Mouse (Mus musculus): ENCODE measurements at regions not wholly inside any gene's neighbourhood (a gene's known extent, or its start where the extent isn't known, plus 50 kb on each side); places are given as distances from the start of the nearest gene placed in this dataset.

GRCm38 (mm10) chr15:10890220-10890921 is 61.8 kb upstream of the C1qtnf3 start:
- Histone ChIP-seq H3K36me3 (ENCODE audit: control insufficient read depth, insufficient read depth, low read length, poor library complexity, severe bottlenecking) (no peaks in the 10 kb centered on the region), H3K9me3 (replicated peaks; ENCODE audit: control insufficient read depth, insufficient read depth, low read length, poor library complexity, severe bottlenecking) (no peaks in the 10 kb centered on the region), H3K27ac (ENCODE audit: insufficient read depth, low read length) (no peak overlapping the region), H3K4me1 (ENCODE audit: control insufficient read depth, insufficient read depth, low read length) (no peaks in the 10 kb centered on the region), H3K4me3 (ENCODE audit: low read depth, low read length) (no peak overlapping the region), H3K27me3 (ENCODE audit: control insufficient read depth, insufficient read depth, low read length, poor library complexity, severe bottlenecking) (no peaks in the 10 kb centered on the region), H3K9ac (ENCODE audit: low read depth, poor library complexity, severe bottlenecking) (no peak overlapping the region)
- TF ChIP-seq CTCF (IDR thresholded peaks at IDR 0.05; ENCODE audit: low read depth, low read length) (no peak), EP300 (IDR thresholded peaks at IDR 0.05; ENCODE audit: insufficient read depth, low read depth, low read length) (no peak), POLR2A (IDR thresholded peaks at IDR 0.05; ENCODE audit: insufficient read depth, low read length) (no peak)

- Histone ChIP-seq H3K27ac (ENCODE audit: insufficient read depth, low read length) (no peak overlapping the region), H3K27me3 (ENCODE audit: control insufficient read depth, insufficient read depth, low read length, poor library complexity, severe bottlenecking) (no peaks in the 10 kb centered on the region), H3K9me3 (replicated peaks; ENCODE audit: control insufficient read depth, insufficient read depth, low read length, poor library complexity, severe bottlenecking) (no peaks in the 10 kb centered on the region), H3K9ac (ENCODE audit: low read depth, poor library complexity, severe bottlenecking) (no peak overlapping the region), H3K4me3 (ENCODE audit: low read depth, low read length) (no peak overlapping the region), H3K4me1 (ENCODE audit: control insufficient read depth, insufficient read depth, low read length) (no peaks in the 10 kb centered on the region), H3K36me3 (ENCODE audit: control insufficient read depth, insufficient read depth, low read length, poor library complexity, severe bottlenecking) (no peaks in the 10 kb centered on the region)
- TF ChIP-seq POLR2A (IDR thresholded peaks at IDR 0.05; ENCODE audit: insufficient read depth, low read length) (no peak), EP300 (IDR thresholded peaks at IDR 0.05; ENCODE audit: insufficient read depth, low read depth, low read length) (no peak), CTCF (IDR thresholded peaks at IDR 0.05; ENCODE audit: low read depth, low read length) (no peak)
Observed at GRCm38 (mm10) chr15:10898309-10898708, 53.8 kb upstream of the C1qtnf3 start.

- Histone ChIP-seq H3K36me3 (ENCODE audit: control insufficient read depth, insufficient read depth, low read length, poor library complexity, severe bottlenecking) (no peaks in the 10 kb centered on the region), H3K4me1 (ENCODE audit: control insufficient read depth, insufficient read depth, low read length) (no peaks in the 10 kb centered on the region), H3K27ac (ENCODE audit: insufficient read depth, low read length) (no peak overlapping the region), H3K4me3 (ENCODE audit: low read depth, low read length) (no peak overlapping the region), H3K9me3 (replicated peaks; ENCODE audit: control insufficient read depth, insufficient read depth, low read length, poor library complexity, severe bottlenecking) (no peaks in the 10 kb centered on the region), H3K9ac (ENCODE audit: low read depth, poor library complexity, severe bottlenecking) (no peak overlapping the region), H3K27me3 (ENCODE audit: control insufficient read depth, insufficient read depth, low read length, poor library complexity, severe bottlenecking) (no peaks in the 10 kb centered on the region)
- no peak for TF ChIP-seq CTCF (IDR thresholded peaks at IDR 0.05; ENCODE audit: low read depth, low read length)
- no peak for TF ChIP-seq EP300 (IDR thresholded peaks at IDR 0.05; ENCODE audit: insufficient read depth, low read depth, low read length)
- no peak for TF ChIP-seq POLR2A (IDR thresholded peaks at IDR 0.05; ENCODE audit: insufficient read depth, low read length)
Observed at GRCm38 (mm10) chr15:10898715-10899486, 53.2 kb upstream of the C1qtnf3 start.

DNA sequence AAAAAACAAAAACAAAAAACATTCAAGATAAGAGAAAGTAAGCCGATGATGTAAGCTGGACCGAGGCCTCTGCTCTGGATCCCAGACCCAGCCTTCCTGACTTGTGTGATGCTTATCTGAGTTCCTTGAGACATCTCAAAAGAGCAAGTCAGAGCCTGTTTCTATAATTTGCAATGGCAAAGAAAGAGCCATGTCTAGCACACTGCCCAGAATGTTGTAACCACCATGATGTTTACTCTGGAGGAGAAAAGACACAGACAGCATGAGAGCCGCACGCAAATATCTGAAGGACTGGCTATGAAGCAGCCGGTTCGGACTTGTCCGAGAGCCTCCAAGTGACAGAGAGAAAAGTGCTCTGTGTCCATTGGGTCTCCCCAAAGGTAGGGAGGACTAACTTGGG is 52.2 kb upstream of the C1qtnf3 start:
- no peak for TF ChIP-seq EP300 (IDR thresholded peaks at IDR 0.05; ENCODE audit: insufficient read depth, low read depth, low read length)
- TF ChIP-seq CTCF (IDR thresholded peaks at IDR 0.05; ENCODE audit: low read depth, low read length), result no peak
- TF ChIP-seq POLR2A (IDR thresholded peaks at IDR 0.05; ENCODE audit: insufficient read depth, low read length), result no peak
- Histone ChIP-seq H3K4me3 (ENCODE audit: low read depth, low read length) (no peak overlapping the region), H3K9me3 (replicated peaks; ENCODE audit: control insufficient read depth, insufficient read depth, low read length, poor library complexity, severe bottlenecking) (no peaks in the 10 kb centered on the region), H3K27ac (ENCODE audit: insufficient read depth, low read length) (no peak overlapping the region), H3K9ac (ENCODE audit: low read depth, poor library complexity, severe bottlenecking) (no peak overlapping the region), H3K4me1 (ENCODE audit: control insufficient read depth, insufficient read depth, low read length) (no peaks in the 10 kb centered on the region), H3K27me3 (ENCODE audit: control insufficient read depth, insufficient read depth, low read length, poor library complexity, severe bottlenecking) (no peaks in the 10 kb centered on the region), H3K36me3 (ENCODE audit: control insufficient read depth, insufficient read depth, low read length, poor library complexity, severe bottlenecking) (no peaks in the 10 kb centered on the region)

GRCm38 (mm10) chr15:10901075-10901474 is 51.1 kb upstream of the C1qtnf3 start:
- no peak overlapping the region for H3K27ac ChIP-seq (ENCODE audit: insufficient read depth, low read length)
- TF ChIP-seq CTCF (IDR thresholded peaks at IDR 0.05; ENCODE audit: low read depth, low read length) (no peak), EP300 (IDR thresholded peaks at IDR 0.05; ENCODE audit: insufficient read depth, low read depth, low read length) (no peak), POLR2A (IDR thresholded peaks at IDR 0.05; ENCODE audit: insufficient read depth, low read length) (no peak)
- H3K4me1 ChIP-seq (ENCODE audit: control insufficient read depth, insufficient read depth, low read length), result no peaks in the 10 kb centered on the region
- no peak overlapping the region for H3K9ac ChIP-seq (ENCODE audit: low read depth, poor library complexity, severe bottlenecking)
- no peaks in the 10 kb centered on the region for H3K9me3 ChIP-seq (replicated peaks; ENCODE audit: control insufficient read depth, insufficient read depth, low read length, poor library complexity, severe bottlenecking)
- H3K27me3 ChIP-seq (ENCODE audit: control insufficient read depth, insufficient read depth, low read length, poor library complexity, severe bottlenecking), result no peaks in the 10 kb centered on the region
- H3K4me3 ChIP-seq (ENCODE audit: low read depth, low read length), result no peak overlapping the region
- no peaks in the 10 kb centered on the region for H3K36me3 ChIP-seq (ENCODE audit: control insufficient read depth, insufficient read depth, low read length, poor library complexity, severe bottlenecking)

GRCm38 (mm10) chr15:10901745-10902262 is 50.3 kb upstream of the C1qtnf3 start:
- TF ChIP-seq EP300 (IDR thresholded peaks at IDR 0.05; ENCODE audit: insufficient read depth, low read depth, low read length), result no peak
- no peak for TF ChIP-seq POLR2A (IDR thresholded peaks at IDR 0.05; ENCODE audit: insufficient read depth, low read length)
- no peak for TF ChIP-seq CTCF (IDR thresholded peaks at IDR 0.05; ENCODE audit: low read depth, low read length)
- H3K4me1 ChIP-seq (ENCODE audit: control insufficient read depth, insufficient read depth, low read length), result no peaks in the 10 kb centered on the region
- H3K27me3 ChIP-seq (ENCODE audit: control insufficient read depth, insufficient read depth, low read length, poor library complexity, severe bottlenecking), result no peaks in the 10 kb centered on the region
- no peak overlapping the region for H3K9ac ChIP-seq (ENCODE audit: low read depth, poor library complexity, severe bottlenecking)
- no peak overlapping the region for H3K27ac ChIP-seq (ENCODE audit: insufficient read depth, low read length)
- no peak overlapping the region for H3K4me3 ChIP-seq (ENCODE audit: low read depth, low read length)
- no peaks in the 10 kb centered on the region for H3K36me3 ChIP-seq (ENCODE audit: control insufficient read depth, insufficient read depth, low read length, poor library complexity, severe bottlenecking)
- no peaks in the 10 kb centered on the region for H3K9me3 ChIP-seq (replicated peaks; ENCODE audit: control insufficient read depth, insufficient read depth, low read length, poor library complexity, severe bottlenecking)
